Mouse (Mus musculus) forebrain, embryonic 16.5 days (tissue): Measurements from ENCODE around the gene Flt1. TPM values are rescaled to one million over a fixed set of nuclear protein-coding genes. Genes with fewer than 3 reads are reported as not detected.

Experiments
- ATAC-seq: fragments of 200-750 bp; cut with Nextera tagmentation; 2 replicates; pipeline ENCODE4 v1.8.0; 2017; ENCODE audit warnings: mild to moderate bottlenecking, moderate library complexity
- H3K27ac ChIP-seq: fragments of 300-500 bp; sonication (generic); 2 replicates; pipeline ENCODE4 v1.5.1; 2014; ENCODE audit warnings: low read length, control low read depth
- H3K27me3 ChIP-seq: fragments of 300-500 bp; sonication (generic); replicated peaks from 2 replicates; pipeline ENCODE4 v1.6.1; 2014; ENCODE audit warnings: low read length; ENCODE audit not compliant: control insufficient read depth, insufficient read depth
- H3K36me3 ChIP-seq: fragments of 300-500 bp; sonication (generic); 2 replicates; pipeline ENCODE4 v1.6.1; 2014; ENCODE audit not compliant: control insufficient read depth, insufficient read depth
- H3K4me1 ChIP-seq: fragments of 300-500 bp; sonication (generic); replicated peaks from 2 replicates; pipeline ENCODE4 v1.6.1; 2014; ENCODE audit warnings: low read length; ENCODE audit not compliant: control insufficient read depth, insufficient read depth
- H3K4me2 ChIP-seq: fragments of 300-500 bp; sonication (generic); 2 replicates; pipeline ENCODE4 v1.6.1; 2014; ENCODE audit warnings: mild to moderate bottlenecking, low read length, control low read depth
- H3K4me3 ChIP-seq: fragments of 300-500 bp; sonication (generic); replicated peaks from 2 replicates; pipeline ENCODE4 v1.5.1; 2014; ENCODE audit warnings: mild to moderate bottlenecking, low read length, control low read depth
- H3K9ac ChIP-seq: fragments of 300-500 bp; sonication (generic); replicated peaks from 2 replicates; pipeline ENCODE4 v1.6.1; 2014; ENCODE audit warnings: low read depth, low read length, control low read depth
- H3K9me3 ChIP-seq: fragments of 300-500 bp; sonication (generic); 2 replicates; pipeline ENCODE4 v1.6.1; 2016; ENCODE audit warnings: low read length; ENCODE audit not compliant: control insufficient read depth
- WGBS: fragments of 180-500 bp; shearing (Covaris S2); extraction: QIAGEN DNeasy Blood & Tissue Kit; methylation state at CpG from one replicate; pipeline ENCODE4 v1.1.7; 2014; 5-methylcytosine and 5-hydroxymethylcytosine counted together
- polyA plus RNA-seq: library from polyadenylated mRNA; unstranded; fragments of >200 nt; fragmentation: Nextera tagmentation; extraction: Ambion mirVana; gene quantifications from 2 replicates; pipeline ENCODE4 v1.2.1, GENCODE M21; 2015

The Flt1 gene
- 13.0 and 13.2 TPM in 2 replicates for polyA plus RNA-seq

DNA sequence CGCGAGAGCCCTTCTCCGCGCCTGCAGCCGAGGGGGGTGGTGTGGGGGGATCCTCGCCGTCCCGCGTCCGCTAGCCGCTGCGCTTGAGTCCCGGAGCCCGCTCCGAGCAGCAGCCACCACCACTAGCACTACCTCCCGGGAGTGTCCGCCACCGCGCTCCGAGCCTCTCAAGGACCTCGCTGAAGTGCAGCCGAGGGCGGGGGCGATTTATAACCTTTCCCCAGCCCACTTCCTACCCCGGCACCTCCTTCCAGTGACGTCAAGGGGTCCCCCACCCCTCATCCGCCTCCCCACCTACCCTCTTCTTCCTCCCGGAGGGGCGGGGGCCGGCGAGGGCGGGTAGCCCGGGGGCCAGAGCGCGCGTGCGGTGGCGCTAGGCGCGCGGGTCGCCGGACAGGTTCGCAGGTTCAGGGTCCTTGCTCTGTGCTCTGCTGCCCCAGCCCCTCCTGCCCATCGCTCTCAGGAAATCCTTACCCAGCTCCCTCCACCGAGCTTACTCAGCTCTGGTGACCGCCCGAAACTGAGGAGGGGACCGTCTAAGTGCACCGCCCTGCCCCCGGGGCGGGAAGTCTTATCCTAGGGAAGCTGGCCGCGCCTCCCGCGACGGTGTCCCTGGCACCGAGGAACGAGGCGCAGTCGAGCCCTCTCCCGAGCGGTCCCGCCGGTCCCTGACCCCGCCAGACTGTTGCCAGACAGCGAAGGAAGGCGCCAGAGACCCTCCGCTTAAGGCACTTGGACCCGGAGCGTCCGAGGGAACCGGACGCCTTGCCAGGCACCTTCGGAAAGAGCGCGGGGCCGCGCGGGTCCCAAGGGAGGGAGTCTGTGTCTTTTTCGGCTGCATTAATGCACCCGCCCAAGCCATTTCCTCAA lies at the start of gene Flt1:
TSS of gene Flt1 (minus strand) at position 181 of the 870 bp plus-strand sequence.
- H3K36me3 ChIP-seq: no peaks in the 10 kb centered on the region

DNA sequence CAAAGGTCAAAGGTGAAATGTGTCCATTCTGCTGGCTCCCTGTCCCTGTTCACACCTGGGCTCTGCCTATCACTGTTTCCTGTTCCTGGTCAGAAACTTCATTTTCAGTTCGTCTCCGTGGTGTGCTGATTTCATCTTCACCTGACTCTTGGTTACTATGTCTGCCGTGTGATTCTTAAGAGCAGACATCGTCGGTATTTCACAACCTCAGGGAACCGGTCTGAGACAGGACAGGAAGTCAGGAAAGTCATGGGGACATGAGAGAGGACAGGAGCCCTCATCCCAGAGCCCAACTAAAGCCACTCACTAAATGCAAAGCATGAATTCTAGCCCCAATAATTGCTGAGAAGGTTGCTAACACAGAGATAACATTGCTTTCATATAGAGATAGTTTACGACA lies 49.4 kb upstream of the Flt1 start:
- no peak overlapping the region for H3K4me2 ChIP-seq
- H3K36me3 ChIP-seq: no peaks in the 10 kb centered on the region
- no peak overlapping the region for H3K27ac ChIP-seq
- no peak for ATAC-seq
- 88% methylated on average over 7 of the region's 7 CpGs for WGBS
- no peaks in the 10 kb centered on the region for H3K4me1 ChIP-seq
- H3K27me3 ChIP-seq: no peaks in the 10 kb centered on the region
- H3K4me3 ChIP-seq: no peak overlapping the region
- H3K9ac ChIP-seq: no peak overlapping the region
- no peaks in the 10 kb centered on the region for H3K9me3 ChIP-seq

More for the DNA sequence above, at the start of gene Flt1:
- under 1% methylated on average over 73 of the region's 82 CpGs for WGBS
- Histone ChIP-seq H3K4me3 (peak within 1 kb of the TSS; percentile 38), H3K4me1 (peaks cover 18% of the 10 kb centered on the region), H3K4me2 (peak within 1 kb of the TSS; percentile 53), H3K9me3 (no peaks in the 10 kb centered on the region), H3K27me3 (peaks cover 55% of the 10 kb centered on the region), H3K27ac (no peak within 1 kb of the TSS), H3K9ac (peak within 1 kb of the TSS; percentile 33)
- ATAC-seq: peak; percentile 71

DNA sequence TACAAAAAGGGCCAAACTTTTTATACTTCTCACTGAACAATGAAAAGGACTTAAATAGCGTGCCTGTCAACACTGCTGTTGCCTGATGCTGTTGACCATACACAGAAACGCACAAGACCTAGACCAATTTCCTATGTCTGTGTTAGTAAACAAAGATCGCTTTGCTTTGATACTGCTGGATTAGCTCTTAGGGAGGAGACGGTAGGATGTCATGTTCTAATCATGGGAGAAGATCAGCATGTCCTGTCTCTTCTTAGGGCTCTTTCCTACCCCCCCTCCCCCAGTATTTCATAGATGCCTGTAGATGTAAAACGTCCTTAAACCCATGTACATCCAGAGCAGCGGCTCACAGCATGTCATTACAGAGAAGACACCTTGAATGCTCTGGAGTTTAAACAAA lies 44.1 kb upstream of the Flt1 start:
- whole genome bisulfite sequencing: 74% methylated on average over 6 of the region's 6 CpGs
- Histone ChIP-seq H3K9ac (no peak overlapping the region), H3K4me2 (no peak overlapping the region), H3K27me3 (no peaks in the 10 kb centered on the region), H3K27ac (no peak overlapping the region), H3K4me3 (no peak overlapping the region), H3K36me3 (no peaks in the 10 kb centered on the region), H3K9me3 (no peaks in the 10 kb centered on the region), H3K4me1 (no peaks in the 10 kb centered on the region)
- ATAC-seq: no peak

DNA sequence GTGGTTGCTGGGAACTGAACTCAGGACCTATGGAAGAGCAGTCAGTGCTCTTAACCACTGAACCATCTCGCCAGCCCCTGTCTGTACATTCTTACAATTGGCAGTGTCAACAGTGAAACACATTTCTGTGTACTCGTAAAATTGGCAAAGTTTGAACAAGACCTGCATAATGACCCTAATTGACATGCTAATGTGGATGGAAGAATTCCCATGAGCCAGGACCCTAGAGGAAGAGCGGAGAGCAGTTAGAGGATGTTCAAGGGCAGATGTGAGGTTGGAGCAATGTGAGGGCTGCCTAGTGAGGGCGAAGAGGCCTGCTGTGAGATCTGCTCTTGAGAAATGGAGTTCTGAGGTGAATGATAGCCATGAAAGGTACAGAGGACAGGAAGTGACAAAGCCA lies 38.2 kb upstream of the Flt1 start:
- Histone ChIP-seq H3K27me3 (no peaks in the 10 kb centered on the region), H3K9ac (no peak overlapping the region), H3K4me2 (no peak overlapping the region), H3K27ac (no peak overlapping the region), H3K4me3 (no peak overlapping the region), H3K36me3 (no peaks in the 10 kb centered on the region), H3K4me1 (no peaks in the 10 kb centered on the region), H3K9me3 (no peaks in the 10 kb centered on the region)
- no peak for ATAC-seq
- 63% methylated on average over 4 of the region's 4 CpGs for WGBS

DNA sequence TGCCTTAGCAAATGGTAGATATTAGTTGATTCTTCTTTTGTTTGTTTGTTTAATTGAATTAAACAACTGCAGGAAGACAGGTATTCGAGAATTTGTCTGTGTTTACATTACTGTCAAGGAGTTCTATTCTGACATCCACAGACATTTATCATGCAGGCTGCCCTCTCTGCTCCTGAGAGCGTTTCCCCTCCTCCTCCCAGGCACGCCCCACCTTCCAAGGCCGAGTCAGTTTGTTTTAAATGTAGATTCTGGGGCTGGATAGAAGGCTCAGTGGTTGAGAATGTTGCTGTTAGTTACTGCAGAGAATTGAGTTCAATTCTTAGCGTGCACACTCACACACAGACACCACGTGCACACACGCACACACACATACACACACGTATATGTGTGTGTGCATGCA lies 36.2 kb upstream of the Flt1 start:
- H3K4me1 ChIP-seq: no peaks in the 10 kb centered on the region
- H3K27me3 ChIP-seq: no peaks in the 10 kb centered on the region
- no peak overlapping the region for H3K27ac ChIP-seq
- H3K4me3 ChIP-seq: no peak overlapping the region
- no peak overlapping the region for H3K9ac ChIP-seq
- H3K36me3 ChIP-seq: no peaks in the 10 kb centered on the region
- H3K9me3 ChIP-seq: no peaks in the 10 kb centered on the region
- no peak overlapping the region for H3K4me2 ChIP-seq
- ATAC-seq: no peak
- 33% methylated on average over 8 of the region's 8 CpGs for WGBS

DNA sequence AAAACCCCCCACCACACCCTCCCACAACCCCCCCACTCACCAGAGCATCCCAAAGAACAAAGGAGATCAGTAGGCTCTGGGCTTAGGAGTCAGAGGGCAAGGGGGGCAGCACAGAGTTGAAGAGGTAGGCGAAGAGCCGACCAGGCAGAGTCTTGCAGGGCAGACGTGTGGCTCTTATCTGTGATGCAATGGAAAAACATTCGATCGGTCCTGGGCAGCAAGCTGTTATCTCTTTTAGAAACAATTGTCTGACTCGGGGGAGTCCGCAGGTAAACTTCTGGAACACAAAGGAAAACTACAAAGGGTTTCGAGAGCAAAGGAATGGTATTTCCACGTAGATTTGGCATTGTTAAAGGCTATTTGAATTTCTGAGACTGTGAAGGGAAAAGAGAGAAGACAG lies 35.5 kb upstream of the Flt1 start:
- Histone ChIP-seq H3K4me2 (no peak overlapping the region), H3K36me3 (no peaks in the 10 kb centered on the region), H3K27me3 (no peaks in the 10 kb centered on the region), H3K4me1 (no peaks in the 10 kb centered on the region), H3K9ac (no peak overlapping the region), H3K9me3 (no peaks in the 10 kb centered on the region), H3K4me3 (no peak overlapping the region), H3K27ac (no peak overlapping the region)
- WGBS: 13% methylated on average over 9 of the region's 9 CpGs
- ATAC-seq: no peak

DNA sequence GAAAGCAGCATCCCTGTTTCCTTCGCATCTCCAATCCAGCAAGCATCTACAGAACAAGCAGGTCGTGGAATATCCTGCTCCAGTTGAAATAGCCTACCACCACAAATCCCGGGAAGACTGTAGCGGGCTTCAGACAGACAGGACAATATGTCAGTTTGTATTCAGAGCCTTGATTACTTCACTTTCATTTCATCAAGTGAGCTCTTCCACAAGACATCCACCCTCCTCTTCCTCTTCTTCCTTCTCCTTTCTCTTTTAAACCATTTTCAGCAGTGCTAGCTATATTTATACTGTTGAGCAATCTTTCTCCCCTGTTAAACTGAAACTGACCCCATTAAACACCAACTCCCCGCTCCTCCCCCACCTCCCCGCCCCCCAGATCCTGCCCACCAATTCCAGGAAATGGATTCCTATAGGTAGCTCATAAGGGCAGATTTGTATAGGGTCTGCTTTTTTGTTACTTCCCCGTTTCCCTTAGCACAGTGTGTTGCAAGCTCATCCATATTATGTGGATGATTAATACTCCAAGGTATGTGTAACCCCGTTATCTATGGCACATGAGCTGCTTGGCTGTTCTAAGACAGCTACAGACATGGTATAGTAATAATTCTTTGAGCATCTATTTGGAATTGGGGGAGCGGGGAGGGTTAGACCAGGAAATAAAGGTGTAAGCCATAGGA lies 33.0 kb upstream of the Flt1 start:
- 86% methylated on average over 9 of the region's 9 CpGs for WGBS
- no peak overlapping the region for H3K4me3 ChIP-seq

DNA sequence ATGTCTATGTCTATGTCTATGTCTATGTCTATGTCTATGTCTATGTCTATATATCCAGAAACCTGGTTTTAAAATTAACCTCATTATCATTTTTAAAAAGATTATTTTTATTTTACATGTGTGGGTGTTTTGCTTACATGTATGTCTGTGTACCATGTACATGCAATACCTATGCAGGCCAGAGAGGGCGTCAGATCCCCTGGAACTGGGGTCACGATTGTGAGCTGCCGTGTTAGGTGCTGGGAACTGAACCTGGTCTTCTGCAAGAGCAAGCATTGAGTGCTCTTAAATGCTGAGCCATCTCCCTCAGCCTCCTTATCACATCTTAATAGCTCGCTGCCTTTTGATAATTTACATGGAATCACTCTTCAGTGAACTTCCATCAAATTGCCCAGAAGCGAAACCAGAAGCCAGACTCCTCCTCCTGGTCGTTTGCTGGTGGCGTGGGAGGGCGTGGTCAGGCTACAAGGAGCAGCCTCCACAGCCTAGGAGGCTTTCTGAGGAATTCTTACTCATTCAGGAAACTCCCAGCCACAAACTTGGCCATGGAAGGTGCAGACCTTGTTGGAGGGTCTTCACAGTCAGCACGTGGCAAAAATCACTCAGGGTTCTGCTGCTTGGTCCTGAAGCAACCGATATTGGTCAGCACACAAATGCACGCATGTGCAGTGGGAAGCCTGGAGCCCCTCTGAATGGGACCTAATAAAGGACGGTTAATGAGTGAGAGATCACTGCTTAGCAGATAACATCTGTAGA lies 32.2 kb upstream of the Flt1 start:
- 64% methylated on average over 12 of the region's 12 CpGs for WGBS
- no peaks in the 10 kb centered on the region for H3K36me3 ChIP-seq
- no peak overlapping the region for H3K27ac ChIP-seq
- ATAC-seq: no peak
- no peaks in the 10 kb centered on the region for H3K4me1 ChIP-seq
- H3K9ac ChIP-seq: no peak overlapping the region
- H3K4me2 ChIP-seq: no peak overlapping the region
- H3K9me3 ChIP-seq: no peaks in the 10 kb centered on the region
- no peak overlapping the region for H3K4me3 ChIP-seq
- H3K27me3 ChIP-seq: peaks cover 11% of the 10 kb centered on the region

More for the DNA sequence above, 33.0 kb upstream of the Flt1 start:
- Histone ChIP-seq H3K4me1 (no peaks in the 10 kb centered on the region), H3K4me2 (no peak overlapping the region), H3K9me3 (no peaks in the 10 kb centered on the region), H3K27me3 (peaks cover 3% of the 10 kb centered on the region; the same call in 1 of the 2 replicates), H3K9ac (no peak overlapping the region), H3K36me3 (no peaks in the 10 kb centered on the region), H3K27ac (no peak overlapping the region)
- no peak for ATAC-seq

DNA sequence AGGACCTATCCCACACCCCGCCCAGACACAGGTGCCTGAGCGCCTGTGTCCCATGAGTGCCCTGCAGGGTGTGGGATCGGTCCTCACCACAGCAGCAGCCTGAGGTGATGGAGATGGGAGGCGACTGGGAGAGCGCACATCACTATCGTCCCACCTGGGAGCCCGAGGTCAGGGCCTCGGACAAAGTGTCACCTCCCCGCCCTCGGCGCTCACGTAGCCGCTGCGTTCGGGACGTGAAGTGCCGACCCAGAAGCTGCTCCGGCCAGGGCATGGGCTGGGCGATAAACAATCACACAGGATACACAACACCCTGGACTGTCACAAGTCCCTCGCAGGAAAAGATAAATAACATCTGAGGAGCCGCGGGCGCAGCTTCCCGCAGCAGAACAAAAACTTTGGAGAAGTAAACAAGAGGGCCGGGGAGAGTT lies 27.1 kb upstream of the Flt1 start:
- H3K4me2 ChIP-seq: no peak overlapping the region; the same call in 1 of the 2 replicates
- peaks cover 38% of the 10 kb centered on the region for H3K27me3 ChIP-seq
- no peak overlapping the region for H3K27ac ChIP-seq
- ATAC-seq: no peak
- no peak overlapping the region for H3K4me3 ChIP-seq
- WGBS: 2% methylated on average over 24 of the region's 25 CpGs
- H3K36me3 ChIP-seq: no peaks in the 10 kb centered on the region
- no peak overlapping the region for H3K9ac ChIP-seq
- peaks cover 15% of the 10 kb centered on the region for H3K4me1 ChIP-seq
- no peaks in the 10 kb centered on the region for H3K9me3 ChIP-seq
